Mouse (Mus musculus): ENCODE measurements around the gene Zfp385a. TPM values are rescaled to one million over a fixed set of nuclear protein-coding genes. Genes with fewer than 3 reads are reported as not detected.

Gene Zfp385a
- total RNA-seq (2014; rRNA removed) (20.6 and 25.8 TPM in 2 replicates), polyA plus RNA-seq (2015; fragmentation: Nextera tagmentation; extraction: Ambion mirVana) (19.8 and 23.1 TPM in 2 replicates)

DNA sequence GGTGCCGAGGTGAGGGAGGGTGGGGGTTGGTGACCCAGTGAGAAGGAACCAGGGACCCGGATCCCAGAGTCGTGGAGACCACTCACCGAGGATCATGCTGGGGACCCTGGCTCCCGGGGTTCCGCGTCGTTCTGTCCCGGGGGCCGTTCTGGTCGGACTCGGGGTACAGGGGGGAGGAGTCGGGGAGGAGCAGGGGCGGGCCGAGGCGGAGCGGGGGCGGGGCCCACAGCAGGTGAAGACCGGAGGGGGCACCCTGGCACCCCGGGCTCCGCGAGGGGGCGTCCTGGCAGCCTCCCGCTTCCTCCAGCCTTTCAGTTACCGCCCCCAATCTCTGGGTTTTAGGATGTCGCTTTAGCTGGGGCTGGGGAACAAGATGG lies at the start of gene Zfp385a:
Gene Zfp385a (minus strand): TSS at position 133 of the 377 bp plus-strand sequence.
- 0 out of 2 replicates have a peak, but pooled peaks cover 10% of the 10 kb centered on the region for H3K4me1 ChIP-seq (ENCODE audit: insufficient read depth, low read length)
- ATAC-seq = peak; percentile 63
- H3K4me3 ChIP-seq (ENCODE audit: low read length) = peak within 1 kb of the TSS; percentile 58
- under 1% methylated on average over 23 of the region's 26 CpGs for WGBS
- DNase-seq (ENCODE audit: low spot score) = peak; percentile 77
- peak within 1 kb of the TSS; percentile 66 for H3K9ac ChIP-seq (replicated peaks; ENCODE audit: low read length)
- no peaks in the 10 kb centered on the region for H3K36me3 ChIP-seq (ENCODE audit: insufficient read depth, low read length)
- peak; percentile 26; the same call in 1 of the 2 replicates for TF ChIP-seq CTCF (IDR thresholded peaks at IDR 0.05; ENCODE audit: low read depth)
- H3K27me3 ChIP-seq (ENCODE audit: insufficient read depth, low read length) = no peaks in the 10 kb centered on the region
- H3K27ac ChIP-seq = peak within 1 kb of the TSS; percentile 46
- no peaks in the 10 kb centered on the region for H3K9me3 ChIP-seq (ENCODE audit: low read length)
- peak within 1 kb of the TSS; percentile 83 for H3K4me2 ChIP-seq (ENCODE audit: low read depth, low read length)

DNA sequence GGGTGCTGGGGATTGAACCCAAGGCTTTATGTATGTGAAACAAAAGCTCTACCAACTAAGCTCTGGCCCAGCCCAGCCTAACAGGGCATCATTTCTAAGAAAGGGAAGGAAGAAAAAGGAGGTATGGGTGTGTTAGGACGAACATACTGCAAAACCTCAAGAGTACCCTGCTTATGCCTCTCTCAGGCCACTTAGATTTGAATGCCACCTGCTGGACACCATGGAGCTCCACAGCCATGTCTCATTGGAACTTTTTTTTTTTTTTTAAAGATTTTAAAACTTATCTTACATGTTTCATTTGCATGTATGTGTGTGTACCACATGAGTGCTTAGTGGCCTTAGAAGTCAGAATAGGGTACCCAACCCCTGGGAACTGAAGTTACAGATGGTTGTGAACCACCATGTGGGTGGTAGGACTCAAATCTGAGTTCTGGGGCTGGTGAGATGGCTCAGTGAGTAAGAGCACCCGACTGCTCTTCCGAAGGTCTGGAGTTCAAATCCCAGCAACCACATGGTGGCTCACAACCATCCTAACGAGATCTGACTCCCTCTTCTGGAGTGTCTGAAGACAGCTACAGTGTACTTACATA lies 48.8 kb upstream of the Zfp385a start:
- H3K27me3 ChIP-seq (ENCODE audit: insufficient read depth, low read length) = no peaks in the 10 kb centered on the region
- ATAC-seq (no peak), DNase-seq (ENCODE audit: low spot score) (peak; percentile 52)
- WGBS = 65% methylated on average over 3 of the region's 4 CpGs
- H3K4me3 ChIP-seq (ENCODE audit: low read length) = no peak overlapping the region
- no peaks in the 10 kb centered on the region for H3K36me3 ChIP-seq (ENCODE audit: insufficient read depth, low read length)
- no peak overlapping the region for H3K4me2 ChIP-seq (ENCODE audit: low read depth, low read length)
- H3K9ac ChIP-seq (replicated peaks; ENCODE audit: low read length) = no peak overlapping the region
- no peaks in the 10 kb centered on the region for H3K9me3 ChIP-seq (ENCODE audit: low read length)
- no peaks in the 10 kb centered on the region for H3K4me1 ChIP-seq (ENCODE audit: insufficient read depth, low read length)
- H3K27ac ChIP-seq = no peak overlapping the region
- TF ChIP-seq CTCF (IDR thresholded peaks at IDR 0.05; ENCODE audit: low read depth) = peak; percentile 71

- TF ChIP-seq CTCF (IDR thresholded peaks at IDR 0.05; ENCODE audit: low read depth) = no peak
- no peak for ATAC-seq
- Histone ChIP-seq H3K9ac (replicated peaks; ENCODE audit: low read length) (no peak overlapping the region), H3K27ac (no peak overlapping the region), H3K9me3 (ENCODE audit: low read length) (no peaks in the 10 kb centered on the region), H3K4me3 (ENCODE audit: low read length) (no peak overlapping the region), H3K27me3 (ENCODE audit: insufficient read depth, low read length) (no peaks in the 10 kb centered on the region), H3K4me1 (ENCODE audit: insufficient read depth, low read length) (no peaks in the 10 kb centered on the region), H3K4me2 (ENCODE audit: low read depth, low read length) (no peak overlapping the region), H3K36me3 (ENCODE audit: insufficient read depth, low read length) (no peaks in the 10 kb centered on the region)
- 65% methylated on average over 7 of the region's 7 CpGs for WGBS
- no peak for DNase-seq (ENCODE audit: low spot score)
These were observed 44.0 kb upstream of the Zfp385a start for GRCm38 (mm10) chr15:103383771-103384488.

DNA sequence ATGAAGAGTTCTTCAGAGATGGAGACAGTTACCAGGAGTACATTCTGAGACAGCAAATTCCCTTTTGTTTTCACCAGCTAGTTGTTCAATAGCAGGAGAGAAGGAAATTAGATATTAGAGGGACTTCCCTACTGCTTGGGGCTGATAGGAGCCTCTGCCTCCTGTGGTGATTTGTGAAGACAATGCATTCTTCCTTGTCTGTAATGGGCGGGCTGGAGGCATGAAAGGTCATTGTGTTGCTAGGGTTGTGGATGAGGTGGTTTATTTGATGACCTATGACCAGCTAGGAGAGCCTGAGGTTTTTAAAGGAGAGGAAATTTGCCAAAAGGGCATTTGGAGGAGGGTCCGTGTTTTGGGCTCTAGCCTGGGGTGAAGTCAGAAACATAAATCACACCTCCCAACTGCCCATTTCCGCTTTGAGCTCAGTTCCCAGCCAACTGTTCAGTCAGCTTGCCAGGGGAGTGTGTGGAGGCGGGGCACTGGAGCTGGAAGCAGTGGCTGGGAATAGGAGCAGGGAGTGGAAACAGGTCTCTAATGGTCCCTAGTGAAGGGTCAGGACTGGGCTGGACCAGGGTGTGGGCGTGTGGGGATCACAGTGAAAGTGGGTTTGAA lies 43.0 kb upstream of the Zfp385a start:
- WGBS = 22% methylated on average over 5 of the region's 5 CpGs
- no peaks in the 10 kb centered on the region for H3K9me3 ChIP-seq (ENCODE audit: low read length)
- H3K4me2 ChIP-seq (ENCODE audit: low read depth, low read length) = no peak overlapping the region
- H3K27me3 ChIP-seq (ENCODE audit: insufficient read depth, low read length) = no peaks in the 10 kb centered on the region
- no peak overlapping the region for H3K4me3 ChIP-seq (ENCODE audit: low read length)
- DNase-seq (ENCODE audit: low spot score) = no peak
- ATAC-seq = no peak
- no peak overlapping the region for H3K27ac ChIP-seq
- no peaks in the 10 kb centered on the region for H3K36me3 ChIP-seq (ENCODE audit: insufficient read depth, low read length)
- no peak for TF ChIP-seq CTCF (IDR thresholded peaks at IDR 0.05; ENCODE audit: low read depth)
- no peaks in the 10 kb centered on the region for H3K4me1 ChIP-seq (ENCODE audit: insufficient read depth, low read length)
- H3K9ac ChIP-seq (replicated peaks; ENCODE audit: low read length) = no peak overlapping the region

GRCm38 (mm10) chr15:103382075-103382474 lies 42.2 kb upstream of the Zfp385a start:
- H3K4me3 ChIP-seq (ENCODE audit: low read length) = no peak overlapping the region
- no peaks in the 10 kb centered on the region for H3K9me3 ChIP-seq (ENCODE audit: low read length)
- H3K27me3 ChIP-seq (ENCODE audit: insufficient read depth, low read length) = no peaks in the 10 kb centered on the region
- DNase-seq (ENCODE audit: low spot score) (no peak), ATAC-seq (no peak)
- H3K4me2 ChIP-seq (ENCODE audit: low read depth, low read length) = no peak overlapping the region
- no peak for TF ChIP-seq CTCF (IDR thresholded peaks at IDR 0.05; ENCODE audit: low read depth)
- H3K27ac ChIP-seq = no peak overlapping the region
- WGBS = 89% methylated on average over 2 of the region's 2 CpGs
- H3K36me3 ChIP-seq (ENCODE audit: insufficient read depth, low read length) = no peaks in the 10 kb centered on the region
- H3K9ac ChIP-seq (replicated peaks; ENCODE audit: low read length) = no peak overlapping the region
- H3K4me1 ChIP-seq (ENCODE audit: insufficient read depth, low read length) = no peaks in the 10 kb centered on the region

DNA sequence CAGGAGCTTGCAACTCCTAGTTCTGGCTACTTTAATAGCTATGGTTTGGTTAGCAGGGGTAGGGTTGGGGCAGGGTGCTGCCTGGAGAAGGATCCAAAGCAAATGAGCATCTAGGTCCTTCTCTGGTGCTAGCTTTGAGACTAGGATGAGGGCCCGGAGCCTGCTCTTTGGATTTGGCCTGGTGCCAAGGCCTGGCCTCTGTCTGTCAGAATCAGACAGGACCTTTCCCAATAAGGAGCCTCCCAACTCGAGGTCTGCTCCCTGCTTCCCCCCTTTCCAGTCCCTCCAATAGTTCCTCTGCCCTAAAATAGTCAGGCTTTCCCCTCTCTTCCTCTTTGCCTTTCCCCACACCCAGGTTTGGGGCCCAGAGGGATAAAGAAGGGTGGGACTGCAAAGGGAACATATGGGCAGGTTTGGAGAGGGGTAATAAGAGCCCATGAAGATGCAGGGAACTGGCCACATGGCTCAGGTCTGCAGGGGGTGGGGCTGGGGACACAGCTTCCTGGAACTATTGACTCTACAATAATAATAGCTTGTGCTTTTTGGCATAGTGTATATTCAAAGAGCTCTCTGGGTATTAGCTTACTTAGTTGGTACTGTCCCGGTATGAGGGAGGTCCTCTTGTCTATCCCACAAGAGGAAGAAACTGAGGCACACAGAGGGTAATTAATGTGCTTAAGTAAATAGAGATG lies 38.9 kb upstream of the Zfp385a start:
- H3K9me3 ChIP-seq (ENCODE audit: low read length) = no peaks in the 10 kb centered on the region
- WGBS = 45% methylated on average over 3 of the region's 3 CpGs
- H3K4me2 ChIP-seq (ENCODE audit: low read depth, low read length) = no peak overlapping the region
- H3K27ac ChIP-seq = no peak overlapping the region
- ATAC-seq (no peak), DNase-seq (ENCODE audit: low spot score) (no peak)
- no peaks in the 10 kb centered on the region for H3K36me3 ChIP-seq (ENCODE audit: insufficient read depth, low read length)
- no peaks in the 10 kb centered on the region for H3K27me3 ChIP-seq (ENCODE audit: insufficient read depth, low read length)
- no peak overlapping the region for H3K9ac ChIP-seq (replicated peaks; ENCODE audit: low read length)
- H3K4me1 ChIP-seq (ENCODE audit: insufficient read depth, low read length) = peaks cover 7% of the 10 kb centered on the region; the same call in 1 of the 2 replicates
- no peak overlapping the region for H3K4me3 ChIP-seq (ENCODE audit: low read length)
- no peak for TF ChIP-seq CTCF (IDR thresholded peaks at IDR 0.05; ENCODE audit: low read depth)

All from hindbrain, postnatal 0 days (tissue).